Mouse (Mus musculus) ES-Bruce4 (cell line): ENCODE results near the gene Crhr2.

Source experiments
- CTCF ChIP-seq: IDR thresholded peaks from one replicate; pipeline ENCODE4 v1.8.1; 2011; ENCODE audit warnings: low read depth, low read length
- EP300 ChIP-seq: IDR thresholded peaks from 2 replicates; pipeline ENCODE4 v1.6.1; 2011; ENCODE audit warnings: low read depth, low read length; ENCODE audit not compliant: insufficient read depth
- POLR2A ChIP-seq: IDR thresholded peaks from one replicate; pipeline ENCODE4 v1.8.1; 2011; ENCODE audit warnings: low read length; ENCODE audit not compliant: insufficient read depth

DNA sequence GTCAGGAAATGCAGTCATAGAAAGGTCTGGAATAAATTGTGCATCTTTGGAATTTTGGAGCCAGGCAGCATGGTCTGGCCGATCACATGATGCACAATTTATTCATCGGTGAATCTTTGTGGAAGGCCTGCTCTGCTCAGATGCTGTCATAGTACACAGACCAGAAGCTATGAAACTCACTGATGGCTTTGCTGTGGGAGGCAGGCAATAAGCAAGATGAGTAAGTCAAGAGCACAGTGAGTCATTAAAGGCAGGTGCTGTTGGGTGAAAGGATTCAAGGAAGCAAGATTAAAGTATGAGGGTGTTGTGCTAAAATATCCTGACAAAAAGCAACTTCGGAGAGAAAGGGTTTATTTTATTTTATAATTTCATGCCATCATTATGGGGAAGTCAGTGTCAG is 19.4 kb upstream of the Crhr2 start:
- TF ChIP-seq EP300 = no peak
- no peak for TF ChIP-seq POLR2A
- TF ChIP-seq CTCF = no peak
